Mouse (Mus musculus): ENCODE measurements around the gene Elp1. TPM values are rescaled to one million over a fixed set of nuclear protein-coding genes. Genes with fewer than 3 reads are reported as not detected.

Gene Elp1
- total RNA-seq, 2 experiments from 2014 or later, result 102 to 104 TPM

GRCm38 (mm10) chr4:56717932-56718331, 84.2 kb downstream of the Elp1 start:
- DNase-seq, result no peak
- intact Hi-C loops (cut with DNase I), result no loop called here

- intact Hi-C loops (cut with DNase I), result no loop called here
- DNase-seq, result no peak
Observed at GRCm38 (mm10) chr4:56716801-56717200, 85.3 kb downstream of the Elp1 start.

GRCm38 (mm10) chr4:56713155-56713554, 89.0 kb downstream of the Elp1 start:
- intact Hi-C loops (cut with DNase I), result no loop called here

GRCm38 (mm10) chr4:56702234-56702633, 99.9 kb downstream of the Elp1 start:
- no peak for DNase-seq
- intact Hi-C loops (cut with DNase I), result no loop called here

More at GRCm38 (mm10) chr4:56713155-56713554, 89.0 kb downstream of the Elp1 start:
- no peak for DNase-seq

Other genes starting within 250 kb of the Elp1 start
- gene Gm26657, start 62.3 kb downstream of the Elp1 start, total RNA-seq (2021), result not detected
- gene Actl7b, start 60.9 kb downstream of the Elp1 start, total RNA-seq (2021), result not detected
- gene Actl7a, start 58.9 kb downstream of the Elp1 start, total RNA-seq (2021), result not detected
- 10 to 100 TPM; 17.7 to 18.3 TPM for gene Fam206a, start within 50 bp of the Elp1 start, total RNA-seq (2021)
- 10 to 100 TPM; 18.5 to 20.4 TPM for gene Ctnnal1, start 62.9 kb upstream of the Elp1 start, total RNA-seq (2021)
- 10 to 100 TPM; 33.0 to 33.1 TPM for gene Tmem245, start 145.1 kb upstream of the Elp1 start, total RNA-seq (2021)
- 10 to 100 TPM; 58.8 to 61.8 TPM for gene Frrs1l, start 188.1 kb upstream of the Elp1 start, total RNA-seq (2021)